In genomic region chr11:51942602-51943499, GRCm38 (mm10) we compare ENCODE assay signal across 10 mouse cellular contexts. TPM values are rescaled to one million over a fixed set of nuclear protein-coding genes. Genes with fewer than 3 reads are reported as not detected.
DNase-seq lines count a peak whose midpoint lies in the region; ATAC-seq lines count a peak whose summit lies in the region.
"Had no signal": no experiment of that assay in that cellular context is flagged by ENCODE, and none has a peak within 500 bp of the region (broad histone marks: within the 10 kb centered on the region; RNA-seq: fewer than 3 reads in every experiment).

No protein-coding gene starts in this region.

- H3K4me2 ChIP-seq in midbrain, embryonic 14.5 days (ENCODE audit: low read length) = no peak overlapping the region
- no peak overlapping the region for H3K4me2 ChIP-seq in midbrain, embryonic 11.5 days
- no peak overlapping the region for H3K4me2 ChIP-seq in forebrain, embryonic 13.5 days
- no peak overlapping the region for H3K4me2 ChIP-seq in stomach, embryonic 16.5 days (ENCODE audit: low read depth, low read length)

- no peaks in the 10 kb centered on the region for H3K27me3 ChIP-seq in midbrain, embryonic 14.5 days (ENCODE audit: control insufficient read depth, insufficient read depth, low read length)
- H3K27me3 ChIP-seq in midbrain, embryonic 11.5 days (ENCODE audit: control insufficient read depth, insufficient read depth, low read length) = no peaks in the 10 kb centered on the region
- H3K27me3 ChIP-seq in forebrain, embryonic 13.5 days = no peaks in the 10 kb centered on the region
- no peaks in the 10 kb centered on the region for H3K27me3 ChIP-seq in stomach, embryonic 16.5 days (ENCODE audit: control insufficient read depth, insufficient read depth, low read length)

- H3K9ac ChIP-seq in midbrain, embryonic 14.5 days (replicated peaks; ENCODE audit: low read length) = no peak overlapping the region; the same call in 1 of the 2 replicates
- H3K9ac ChIP-seq in midbrain, embryonic 11.5 days (ENCODE audit: low read length) = no peak overlapping the region
- H3K9ac ChIP-seq in forebrain, embryonic 13.5 days = no peak overlapping the region
- no peak overlapping the region for H3K9ac ChIP-seq in stomach, embryonic 16.5 days (ENCODE audit: low read length)

- peak; percentile 24 for DNase-seq in midbrain, embryonic 14.5 days
- DNase-seq in midbrain, embryonic 11.5 days (ENCODE audit: low spot score, missing footprints) = no peak
- DNase-seq in left cerebral cortex, postnatal 14 days (ENCODE audit: low spot score in 2 of 2) = peak; percentile 15 to 30
- DNase-seq in urinary bladder, postnatal 36 days (ENCODE audit: low spot score in 2 of 2) = no peak
- DNase-seq in layer of hippocampus, postnatal 10 days (ENCODE audit: low spot score in 2 of 2) = no peak
- no peak for DNase-seq in thymus, postnatal 10 days (ENCODE audit: low spot score in 2 of 2)
- DNase-seq: lung, adult 2 months had no signal

- no peaks in the 10 kb centered on the region for H3K36me3 ChIP-seq in midbrain, embryonic 14.5 days (ENCODE audit: control insufficient read depth, insufficient read depth, low read length)
- no peaks in the 10 kb centered on the region for H3K36me3 ChIP-seq in midbrain, embryonic 11.5 days (ENCODE audit: control insufficient read depth, insufficient read depth, low read length)
- no peaks in the 10 kb centered on the region for H3K36me3 ChIP-seq in forebrain, embryonic 13.5 days (ENCODE audit: poor library complexity, severe bottlenecking)
- H3K36me3 ChIP-seq in stomach, embryonic 16.5 days (ENCODE audit: control insufficient read depth, insufficient read depth, low read length) = no peaks in the 10 kb centered on the region

- peaks cover 7% of the 10 kb centered on the region for H3K4me1 ChIP-seq in midbrain, embryonic 14.5 days (ENCODE audit: control insufficient read depth, insufficient read depth, low read length)
- H3K4me1 ChIP-seq in midbrain, embryonic 11.5 days (ENCODE audit: control insufficient read depth, insufficient read depth, low read length) = no peaks in the 10 kb centered on the region
- peaks cover 11% of the 10 kb centered on the region for H3K4me1 ChIP-seq in forebrain, embryonic 13.5 days
- H3K4me1 ChIP-seq in stomach, embryonic 16.5 days (ENCODE audit: control insufficient read depth, insufficient read depth, low read length) = peaks cover 13% of the 10 kb centered on the region

- intact Hi-C loops in left cerebral cortex, postnatal 14 days (cut with DNase I) = no loop called here

- no peaks in the 10 kb centered on the region for H3K9me3 ChIP-seq in midbrain, embryonic 14.5 days (ENCODE audit: control insufficient read depth, low read length)
- H3K9me3 ChIP-seq in midbrain, embryonic 11.5 days (ENCODE audit: control insufficient read depth, low read length) = no peaks in the 10 kb centered on the region
- H3K9me3 ChIP-seq in forebrain, embryonic 13.5 days (replicated peaks) = no peaks in the 10 kb centered on the region
- H3K9me3 ChIP-seq in stomach, embryonic 16.5 days (replicated peaks; ENCODE audit: control insufficient read depth, low read length) = no peaks in the 10 kb centered on the region

- ATAC-seq in midbrain, embryonic 14.5 days (ENCODE audit: low FRiP score, low TSS enrichment) = no peak
- no peak for ATAC-seq in midbrain, embryonic 11.5 days (ENCODE audit: low FRiP score)
- ATAC-seq in forebrain, embryonic 13.5 days = peak; percentile 81
- peak; percentile 11; the same call in 1 of the 2 replicates for ATAC-seq in stomach, embryonic 16.5 days (ENCODE audit: insufficient read depth, low FRiP score)

- no peak overlapping the region for H3K4me3 ChIP-seq in midbrain, embryonic 14.5 days (replicated peaks; ENCODE audit: low read depth, low read length)
- H3K4me3 ChIP-seq in midbrain, embryonic 11.5 days (ENCODE audit: low read depth, low read length) = no peak overlapping the region
- no peak overlapping the region for H3K4me3 ChIP-seq in forebrain, embryonic 13.5 days
- H3K4me3 ChIP-seq in stomach, embryonic 16.5 days (replicated peaks; ENCODE audit: low read length) = no peak overlapping the region

- peak overlapping the region; percentile 26; the same call in 1 of the 2 replicates for H3K27ac ChIP-seq in midbrain, embryonic 14.5 days (replicated peaks; ENCODE audit: low read depth, low read length)
- no peak overlapping the region for H3K27ac ChIP-seq in midbrain, embryonic 11.5 days (ENCODE audit: low read depth, low read length)
- peak overlapping the region; percentile 31; the same call in 1 of the 2 replicates for H3K27ac ChIP-seq in forebrain, embryonic 13.5 days
- no peak overlapping the region; the same call in 1 of the 2 replicates for H3K27ac ChIP-seq in stomach, embryonic 16.5 days (ENCODE audit: low read length)
- H3K27ac ChIP-seq: kidney, postnatal 0 days had no signal

- WGBS in midbrain, embryonic 14.5 days = 60% methylated on average over 15 of the region's 15 CpGs
- WGBS in midbrain, embryonic 11.5 days = 59% methylated on average over 15 of the region's 15 CpGs
- 55% methylated on average over 15 of the region's 15 CpGs for WGBS in forebrain, embryonic 13.5 days
- WGBS in stomach, embryonic 16.5 days = 48% methylated on average over 15 of the region's 15 CpGs

RNA-seq across cellular contexts. Expression of gene Cdkn2aipnl, which starts 24.6 kb away (rescaled TPM):
- 102 and 125 TPM in 2 replicates for polyA plus RNA-seq in midbrain, embryonic 14.5 days (2014; fragmentation: Nextera tagmentation; extraction: Ambion mirVana)
- polyA plus RNA-seq in midbrain, embryonic 11.5 days (2014; fragmentation: Nextera tagmentation; extraction: Ambion mirVana) = 141 and 142 TPM in 2 replicates
- polyA plus RNA-seq in forebrain, embryonic 13.5 days (2015; fragmentation: Nextera tagmentation; extraction: Ambion mirVana) = 114 and 121 TPM in 2 replicates
- 10 to 100 TPM; 32.8 to 32.9 TPM for total RNA-seq in left cerebral cortex, postnatal 14 days (2021)
- 81.2 and 82.5 TPM in 2 replicates for polyA plus RNA-seq in stomach, embryonic 16.5 days (2015; fragmentation: Nextera tagmentation; extraction: Ambion mirVana)
- 10 to 100 TPM; 37.4 to 37.8 TPM for total RNA-seq in layer of hippocampus, postnatal 10 days (2021)

RNA-seq across cellular contexts. Expression of gene Ube2b, which starts 57.7 kb away (rescaled TPM):
- polyA plus RNA-seq in midbrain, embryonic 14.5 days (2014; fragmentation: Nextera tagmentation; extraction: Ambion mirVana) = 183 and 186 TPM in 2 replicates
- 192 and 214 TPM in 2 replicates for polyA plus RNA-seq in midbrain, embryonic 11.5 days (2014; fragmentation: Nextera tagmentation; extraction: Ambion mirVana)
- 276 and 301 TPM in 2 replicates for polyA plus RNA-seq in forebrain, embryonic 13.5 days (2015; fragmentation: Nextera tagmentation; extraction: Ambion mirVana)
- 100 to 1,000 TPM; 167 to 182 TPM for total RNA-seq in left cerebral cortex, postnatal 14 days (2021)
- 192 and 223 TPM in 2 replicates for polyA plus RNA-seq in stomach, embryonic 16.5 days (2015; fragmentation: Nextera tagmentation; extraction: Ambion mirVana)
- 100 to 1,000 TPM; 153 to 159 TPM for total RNA-seq in layer of hippocampus, postnatal 10 days (2021)

Comparison
In these comparisons a context has a peak if more than half of its experiments do, and no peak if none do; other contexts are left out.
1. DNase-seq: peak in midbrain, embryonic 14.5 days (single experiment) and left cerebral cortex, postnatal 14 days (2 of 2); none in midbrain, embryonic 11.5 days (single experiment), urinary bladder, postnatal 36 days (0 of 2), layer of hippocampus, postnatal 10 days (0 of 2) and thymus, postnatal 10 days (0 of 2).
2. H3K27ac ChIP-seq: peak in midbrain, embryonic 14.5 days (single experiment) and forebrain, embryonic 13.5 days (single experiment); none in midbrain, embryonic 11.5 days (single experiment) and stomach, embryonic 16.5 days (single experiment).
3. ATAC-seq: peak in forebrain, embryonic 13.5 days (single experiment) and stomach, embryonic 16.5 days (single experiment); none in midbrain, embryonic 14.5 days (single experiment) and midbrain, embryonic 11.5 days (single experiment).